Mouse (Mus musculus) C3H10T1/2 (cell line): ENCODE results near the gene Col6a6. TPM values are rescaled to one million over a fixed set of nuclear protein-coding genes. Genes with fewer than 3 reads are reported as not detected.

ENCODE experiments used
- polyA plus RNA-seq, 2 experiments: library from polyadenylated mRNA; unstranded; fragments of >200 nt; fragmentation: generic; extraction: Trizol; gene quantifications; one replicate each; pipeline ENCODE4 v1.2.1; 2012; ENCODE audit warnings: missing spikeins in 2 of 2

Col6a6 gene
- under 1 TPM in 1 of 2 experiments, not detected in 1; 0.01 TPM for polyA plus RNA-seq

GRCm38 (mm10) chr9:105827791-105828385 is at the start of gene Col6a6:
TSS of gene Col6a6 (minus strand) at chr9:105828160.

GRCm38 (mm10) chr9:105642460-105643371 is 185.2 kb downstream of the Col6a6 start, which contains the start of gene Pik3r4:
TSS of gene Pik3r4 (plus strand) at chr9:105642978.

Other genes with a start within 250 kb of the Col6a6 start
- 10 to 100 TPM in 1 of 2 experiments, 1 to 10 TPM in 1; 3.9 to 17.8 TPM for gene Pik3r4, start 185.2 kb downstream of the Col6a6 start, polyA plus RNA-seq
- gene Col6a5, start 132.5 kb upstream of the Col6a6 start, polyA plus RNA-seq = not detected